Mouse (Mus musculus) ES-Bruce4 (cell line): ENCODE data around the gene Gm10518.

Experiments used
- CTCF ChIP-seq: IDR thresholded peaks from one replicate; pipeline ENCODE4 v1.8.1; 2011; ENCODE audit warnings: low read depth, low read length
- EP300 ChIP-seq: IDR thresholded peaks from 2 replicates; pipeline ENCODE4 v1.6.1; 2011; ENCODE audit warnings: low read depth, low read length; ENCODE audit not compliant: insufficient read depth

GRCm38 (mm10) chr1:179847173-179847572, 44.0 kb downstream of the Gm10518 start:
- no peak for TF ChIP-seq CTCF
- TF ChIP-seq EP300 = no peak
